Mouse (Mus musculus) liver (tissue): ENCODE results near the gene Omt2a.
"Not testable (repeated sequence)": the region's sequence is repeated elsewhere in the genome, so short reads cannot be mapped to it uniquely, and the experiment has no call there.

Experiments used
- DNase-seq: peaks from one replicate; pipeline ENCODE4 v3.0.0-alpha.2; 2020; ENCODE audit warnings: mixed read lengths

Gene Omt2a

DNA sequence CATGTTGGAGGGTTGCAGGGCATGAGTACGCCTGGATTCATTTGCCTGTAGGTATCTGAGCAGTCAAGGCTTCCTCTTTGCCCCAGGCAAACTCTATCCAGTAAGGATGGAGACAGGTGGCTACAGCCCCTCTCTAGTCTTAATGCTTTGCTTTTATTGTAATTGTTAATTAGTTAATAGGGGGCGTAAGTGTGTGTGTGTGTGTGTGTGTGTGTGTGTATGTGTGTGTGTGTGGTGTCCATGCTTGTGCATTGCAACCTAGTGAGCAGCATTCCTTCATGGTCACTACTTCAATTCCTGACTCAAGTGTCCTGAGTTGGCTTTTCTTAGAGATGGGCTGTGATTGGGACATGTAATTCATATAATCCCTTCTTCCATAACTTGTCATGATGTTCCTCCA, at the start of gene Omt2a:
Gene Omt2a (minus strand): TSS at position 101 of the 400 bp plus-strand sequence.
- no peak for DNase-seq

DNA sequence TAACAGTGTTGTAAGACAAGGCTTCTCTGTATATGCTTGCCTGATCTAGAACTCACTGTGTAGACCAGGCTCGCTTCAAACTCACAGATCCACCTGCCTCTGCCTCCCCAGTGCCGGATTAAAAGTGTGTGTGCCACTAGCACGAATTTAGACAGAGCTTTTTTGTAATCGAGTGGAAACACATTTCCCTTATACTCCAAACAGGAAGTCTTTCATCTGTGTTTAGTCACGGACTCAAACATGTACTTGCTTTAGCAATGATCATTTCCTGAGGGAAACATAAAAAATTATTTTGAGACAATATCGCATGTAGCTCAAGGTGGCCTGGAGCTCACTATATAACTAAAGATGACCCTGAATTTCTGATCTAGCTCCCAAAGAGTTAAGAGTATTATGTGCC, 48.8 kb upstream of the Omt2a start:
- DNase-seq, result no peak

DNA sequence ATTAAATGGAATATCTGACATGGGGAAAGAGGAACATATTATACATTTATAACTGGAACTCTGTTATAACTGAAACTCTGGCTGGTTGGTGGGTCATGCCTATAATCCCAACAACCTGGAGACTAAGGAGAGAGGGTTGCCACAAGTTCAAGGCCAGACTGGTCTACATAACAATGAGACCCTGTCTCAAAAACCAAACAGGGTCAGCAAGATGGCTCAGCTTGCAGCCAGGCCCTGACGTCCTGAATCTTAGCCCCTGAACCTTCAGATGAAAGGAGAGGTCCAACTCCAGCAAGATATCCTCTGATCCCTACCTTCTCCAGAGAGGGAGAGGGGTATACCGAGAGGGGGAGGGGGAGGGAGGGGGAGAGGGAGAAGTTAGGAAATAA, 45.9 kb upstream of the Omt2a start:
- DNase-seq, result no peak

DNA sequence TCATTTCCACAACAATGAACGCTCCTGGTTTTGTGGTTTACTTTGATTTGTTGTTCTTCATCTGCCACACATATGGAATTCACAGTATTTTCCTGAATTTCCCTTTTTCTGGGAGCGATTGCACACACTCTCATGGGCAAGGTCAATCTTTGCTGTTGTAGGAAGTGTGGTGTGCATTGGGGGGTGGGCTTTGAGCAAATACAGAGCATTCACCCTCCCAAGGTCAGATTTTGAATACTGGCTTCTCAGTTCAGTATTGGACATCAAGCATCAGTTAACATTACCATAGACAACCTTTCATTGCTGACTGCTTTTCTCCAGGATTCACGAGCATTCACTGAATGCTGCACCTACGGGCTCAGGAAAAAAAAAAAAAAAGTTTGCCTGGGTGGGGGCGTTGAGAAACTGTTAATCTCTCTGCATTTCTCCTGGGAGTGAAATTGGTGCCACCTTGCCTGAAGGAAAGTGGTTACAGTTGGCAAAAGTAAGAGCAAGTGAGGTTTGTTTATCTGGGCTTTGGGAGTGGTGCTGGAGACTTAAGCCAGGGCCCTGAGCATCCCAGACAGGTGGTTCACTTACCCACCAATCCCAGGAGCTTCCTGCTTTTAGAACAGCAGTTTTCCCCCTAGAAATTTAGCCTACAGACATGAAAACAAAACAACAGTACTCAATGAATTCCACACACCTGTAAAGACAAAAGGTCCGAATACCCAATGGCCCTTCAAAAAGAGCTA, 45.3 kb upstream of the Omt2a start:
- no peak for DNase-seq

DNA sequence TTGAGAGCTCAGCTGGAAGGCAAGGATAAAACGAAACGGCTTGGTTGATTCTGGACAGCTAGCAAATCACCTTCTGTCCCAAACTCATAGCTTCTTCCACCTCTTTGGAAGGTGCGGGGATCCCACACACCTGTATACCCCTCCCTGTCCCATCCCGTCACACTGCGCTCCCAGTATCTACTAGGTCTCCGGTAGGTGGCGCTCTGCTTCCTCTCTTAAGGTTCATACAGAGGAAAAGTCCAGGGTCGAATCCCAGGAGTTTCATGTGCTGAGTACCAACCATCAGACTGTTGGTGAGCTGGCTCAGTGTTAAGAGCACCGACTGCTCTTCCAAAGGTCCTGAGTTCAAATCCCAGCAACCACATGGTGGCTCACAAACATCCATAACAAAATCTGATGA, 43.5 kb upstream of the Omt2a start:
- DNase-seq, result peak; percentile 74

DNA sequence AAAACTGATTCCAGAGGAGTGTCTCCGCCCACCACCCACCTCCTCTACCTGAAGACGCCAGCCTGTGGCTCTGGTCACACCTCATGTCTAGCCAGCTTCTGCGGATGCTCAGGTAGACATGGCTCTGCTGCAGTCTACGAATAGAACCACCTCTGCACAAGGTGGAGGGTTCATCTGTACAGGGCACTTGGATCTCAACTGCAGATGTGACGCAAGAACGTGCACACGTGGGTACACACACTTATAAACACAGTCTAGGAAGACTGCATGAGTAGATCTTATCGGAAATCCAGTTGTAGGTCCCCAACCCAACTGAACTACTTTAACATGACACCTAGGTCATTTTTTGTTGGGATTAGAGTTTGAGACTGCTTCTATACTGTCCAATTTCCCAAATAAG, 41.0 kb upstream of the Omt2a start, which contains the start of gene Gsta2:
Gene Gsta2 (minus strand): TSS at position 178 of the 400 bp plus-strand sequence.
- DNase-seq, result no peak

DNA sequence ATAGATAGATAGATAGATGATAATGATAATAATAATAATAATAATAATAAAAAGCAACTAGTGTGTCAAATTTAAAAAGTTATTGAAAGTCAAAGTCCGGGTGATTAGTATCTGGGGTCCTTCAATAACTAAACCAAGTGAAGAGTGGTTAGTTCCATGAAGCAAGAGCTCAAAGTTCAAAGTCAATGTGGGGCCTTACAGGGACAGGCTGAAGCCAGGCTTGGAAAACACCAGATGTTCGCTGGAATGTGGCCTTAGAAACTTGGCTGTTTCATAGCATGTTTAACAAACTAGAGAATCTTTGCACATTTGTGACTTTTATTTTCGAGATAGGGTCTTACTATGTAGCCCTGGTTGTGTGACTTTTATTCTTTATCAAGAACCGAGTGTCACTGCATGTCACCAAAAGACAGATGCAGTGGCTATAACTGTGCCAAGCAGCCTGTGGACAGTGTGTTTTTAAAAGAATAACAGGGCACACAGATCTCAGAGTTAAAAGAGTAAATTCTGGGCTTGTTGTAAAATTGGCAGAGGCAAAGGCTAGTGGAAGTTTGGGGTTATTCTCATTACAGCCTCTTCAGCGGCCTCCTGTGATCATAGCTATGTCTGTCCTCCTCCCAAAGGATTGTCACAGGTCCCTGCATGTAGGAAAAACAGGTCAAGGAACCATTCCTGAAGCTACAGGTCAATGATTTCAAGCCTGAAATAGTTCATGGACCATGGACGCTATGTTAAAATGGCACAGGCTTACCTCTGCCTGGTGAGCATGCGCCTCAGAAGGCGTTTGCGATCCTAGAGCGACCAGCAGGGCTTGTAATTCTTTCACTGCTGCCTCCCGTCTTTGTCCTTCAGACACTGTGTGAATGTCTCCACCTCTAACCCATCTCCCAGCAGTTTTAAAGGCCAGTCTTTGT, 40.3 kb upstream of the Omt2a start:
- DNase-seq, result no peak

DNA sequence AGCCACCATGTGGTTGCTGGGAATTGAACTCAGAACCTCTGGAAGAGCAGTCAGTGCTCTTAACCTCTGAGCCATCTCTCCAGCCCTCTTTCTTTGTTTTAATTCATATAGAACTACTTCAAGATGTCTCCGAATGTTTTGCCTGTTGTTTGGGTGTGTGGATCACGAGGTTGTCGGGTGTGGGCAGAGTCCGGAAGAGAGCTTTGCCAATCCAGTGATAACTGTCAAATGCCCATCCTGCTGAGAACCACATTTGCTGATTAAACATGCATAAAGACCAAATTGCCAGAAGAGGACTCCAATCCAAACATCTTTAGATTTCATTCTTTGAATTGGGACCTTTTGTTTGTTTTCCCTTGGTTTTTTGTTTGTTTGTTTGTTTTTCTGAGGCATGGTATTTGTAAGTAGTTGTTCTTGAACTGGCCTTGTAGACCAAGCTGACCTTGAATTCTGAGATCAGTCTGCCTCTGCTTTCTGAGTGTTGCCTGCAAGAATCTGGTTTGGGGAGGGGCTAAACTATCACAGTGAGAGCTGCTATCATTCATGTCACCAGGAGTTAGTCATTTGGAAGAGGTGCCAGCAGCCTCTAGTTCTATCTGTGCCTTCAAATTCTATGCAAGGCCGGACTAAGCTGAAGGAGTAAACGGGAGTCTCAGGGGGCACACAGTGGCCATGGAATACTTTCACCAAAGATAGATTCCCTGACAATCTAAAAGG, 37.1 kb upstream of the Omt2a start:
- no peak for DNase-seq

DNA sequence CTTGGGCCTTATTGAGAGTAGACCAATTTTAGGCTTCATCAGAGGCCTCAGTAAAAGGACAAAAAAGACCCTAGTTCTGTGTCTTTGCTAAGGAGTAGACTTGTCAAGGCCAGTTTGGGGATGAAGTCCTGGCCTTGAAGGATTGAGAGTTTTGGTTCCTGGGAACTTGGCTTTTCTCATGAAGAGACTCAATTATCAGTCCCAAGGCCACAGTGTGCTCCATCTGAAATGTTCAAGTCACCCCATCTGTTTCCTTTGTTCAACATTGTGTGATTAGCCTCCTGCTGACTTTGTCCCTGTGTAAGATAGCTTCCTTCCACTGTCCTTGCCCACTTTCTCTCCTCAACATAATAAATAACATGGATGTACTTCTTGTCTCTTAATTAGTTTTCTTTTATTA, 35.4 kb upstream of the Omt2a start:
- not testable (repeated sequence) for DNase-seq

DNA sequence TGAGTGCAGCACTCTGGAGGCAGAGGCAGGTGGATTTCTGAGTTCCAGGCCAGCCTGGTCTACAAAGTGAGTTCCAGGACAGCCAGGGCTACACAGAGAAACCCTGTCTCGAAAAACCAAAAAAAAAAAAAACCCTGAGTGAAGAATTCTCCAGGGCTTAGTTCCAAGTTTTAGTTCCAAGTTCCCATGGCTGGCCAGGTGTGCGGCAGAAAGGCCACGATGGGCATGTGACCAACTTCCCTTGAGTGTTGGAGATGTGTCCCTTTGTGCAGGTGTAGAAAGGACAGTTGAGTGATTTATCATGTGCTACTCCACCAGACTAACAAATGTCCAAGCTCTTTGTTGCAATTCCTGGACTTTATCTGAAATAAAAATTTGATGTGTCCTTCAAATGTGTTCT, 34.5 kb upstream of the Omt2a start:
- not testable (repeated sequence) for DNase-seq

DNA sequence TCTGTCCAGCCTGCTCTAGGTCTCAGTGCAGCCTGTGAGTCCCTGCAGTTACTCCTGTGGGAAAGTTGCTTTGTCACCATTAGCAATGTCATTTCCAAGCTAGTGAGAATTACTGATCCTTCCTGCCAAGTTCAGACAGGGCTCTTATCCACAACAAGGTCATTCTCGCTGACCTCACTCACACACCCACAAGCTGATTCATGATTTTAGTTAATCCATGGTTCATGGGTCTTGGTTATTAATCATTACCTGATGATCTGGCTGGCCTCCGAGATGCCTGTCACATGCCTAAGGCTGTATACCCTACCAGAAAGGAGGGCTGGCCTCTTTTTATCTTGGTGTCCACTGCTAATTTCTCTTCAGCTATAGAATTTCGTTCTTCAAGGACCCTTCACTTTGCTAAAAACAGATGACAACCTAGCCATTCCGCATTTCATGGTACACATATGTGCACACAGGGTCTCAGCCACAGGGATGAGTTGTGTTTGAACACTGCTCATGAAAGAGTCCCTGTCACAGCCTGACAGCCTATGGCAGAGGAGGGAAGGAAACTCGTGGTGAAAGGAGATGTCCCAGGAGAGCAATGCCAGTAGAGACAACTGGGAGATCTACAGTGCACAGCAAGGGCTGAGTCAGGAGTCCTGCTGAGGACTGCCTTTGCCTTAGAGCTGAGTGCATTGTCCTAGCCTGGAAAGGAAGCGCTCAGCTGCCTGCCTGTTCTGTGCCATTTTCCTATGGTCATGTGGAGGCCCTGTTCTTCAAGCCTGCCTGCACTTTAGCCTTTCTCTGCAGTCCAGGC, 33.8 kb upstream of the Omt2a start:
- not testable (repeated sequence) for DNase-seq

DNA sequence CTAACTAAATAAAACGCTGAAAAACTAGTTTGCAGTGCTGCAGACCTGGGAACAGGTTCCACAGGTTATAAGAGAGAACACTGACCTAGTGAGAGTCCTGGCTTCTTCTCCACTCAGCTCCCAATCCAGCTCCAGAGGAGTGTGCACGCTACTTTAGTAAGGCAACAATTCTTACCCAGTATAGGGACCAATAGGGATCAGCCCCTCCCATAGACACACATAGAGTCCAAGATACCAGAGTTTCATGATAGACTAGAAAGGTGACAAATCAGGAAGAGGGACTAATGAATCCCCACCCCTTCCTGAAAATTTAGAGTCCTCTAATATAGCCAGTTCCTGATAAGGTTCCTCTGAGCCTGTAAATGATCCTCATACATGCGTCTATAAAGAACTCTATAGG, 32.4 kb upstream of the Omt2a start:
- no peak for DNase-seq

DNA sequence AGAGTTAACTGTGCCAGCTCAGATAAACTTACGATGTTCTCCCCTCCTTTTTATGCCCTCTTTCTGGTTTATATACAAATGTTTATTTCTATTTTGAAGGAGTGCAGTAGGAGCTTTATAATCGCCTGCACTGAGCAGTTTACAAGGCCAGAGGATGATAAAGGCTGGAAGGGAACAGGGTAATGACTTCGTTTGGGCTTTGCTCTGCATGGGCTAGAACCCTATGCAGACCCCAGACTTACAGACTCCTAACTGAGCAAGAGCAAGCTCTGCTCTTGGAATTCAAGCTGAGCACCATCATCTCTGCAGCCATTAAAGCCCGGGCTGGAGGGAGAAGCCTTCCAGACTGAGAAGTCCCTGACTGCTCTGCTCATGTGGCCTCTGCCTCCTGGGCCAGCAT, 30.6 kb upstream of the Omt2a start:
- DNase-seq, result not testable (repeated sequence)

DNA sequence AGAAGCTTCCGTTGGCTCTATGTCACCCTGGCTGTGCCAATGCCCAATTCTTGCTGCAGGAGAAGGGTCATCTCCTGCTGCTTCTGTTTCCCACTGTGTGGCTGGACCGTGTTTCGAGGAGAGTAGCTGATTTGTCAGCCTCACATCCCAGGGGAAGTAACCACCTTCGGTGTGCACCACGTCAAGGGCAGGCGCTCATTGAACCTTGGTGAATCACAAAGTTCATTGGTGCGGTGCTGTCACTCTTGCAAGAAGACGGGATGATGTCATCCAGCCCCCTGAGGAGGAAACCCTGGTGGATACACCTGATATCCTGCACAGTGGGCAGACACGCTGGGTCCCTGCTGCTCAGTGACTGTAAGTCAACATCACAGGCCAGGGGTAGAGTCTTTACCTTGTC, 28.5 kb upstream of the Omt2a start:
- not testable (repeated sequence) for DNase-seq

DNA sequence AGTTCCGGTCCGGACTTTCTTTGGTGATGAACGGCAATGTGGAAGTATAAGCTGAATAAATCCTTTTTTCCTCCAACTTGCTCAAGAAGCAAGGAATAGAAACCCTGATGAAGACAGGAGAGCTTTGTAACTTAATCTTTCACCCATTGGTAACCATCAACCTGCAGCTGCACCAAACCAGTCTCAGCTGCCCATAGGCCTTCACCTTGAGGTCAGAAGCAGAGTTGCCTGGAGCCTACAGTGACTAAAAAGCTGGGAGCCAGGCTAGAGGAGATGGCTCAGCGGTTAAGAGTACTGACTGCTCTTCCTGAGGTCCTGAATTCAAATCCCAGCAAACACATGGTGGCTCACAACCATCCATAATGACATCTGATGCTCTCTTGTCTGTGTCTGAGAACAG, 27.9 kb upstream of the Omt2a start:
- not testable (repeated sequence) for DNase-seq

DNA sequence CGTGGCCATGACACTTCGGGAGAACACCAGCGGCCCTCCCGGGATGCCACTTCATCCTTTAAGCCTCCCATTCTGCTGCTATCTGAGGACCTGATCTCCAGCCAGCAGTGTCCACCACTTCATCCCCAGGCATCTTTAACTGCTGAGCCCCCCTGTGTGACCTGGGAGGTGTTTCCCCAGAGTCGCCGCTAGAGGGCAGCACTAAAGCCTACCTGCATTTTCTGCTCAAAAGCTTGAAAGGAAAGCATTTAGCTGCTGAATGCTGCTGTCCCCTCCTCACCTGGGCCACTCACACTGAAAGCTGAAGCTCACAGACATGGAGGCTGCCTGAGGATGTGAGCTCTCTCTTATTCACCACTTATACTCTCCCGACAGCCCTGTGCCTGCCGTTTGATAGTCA, 25.7 kb upstream of the Omt2a start:
- peak; percentile 48 for DNase-seq

DNA sequence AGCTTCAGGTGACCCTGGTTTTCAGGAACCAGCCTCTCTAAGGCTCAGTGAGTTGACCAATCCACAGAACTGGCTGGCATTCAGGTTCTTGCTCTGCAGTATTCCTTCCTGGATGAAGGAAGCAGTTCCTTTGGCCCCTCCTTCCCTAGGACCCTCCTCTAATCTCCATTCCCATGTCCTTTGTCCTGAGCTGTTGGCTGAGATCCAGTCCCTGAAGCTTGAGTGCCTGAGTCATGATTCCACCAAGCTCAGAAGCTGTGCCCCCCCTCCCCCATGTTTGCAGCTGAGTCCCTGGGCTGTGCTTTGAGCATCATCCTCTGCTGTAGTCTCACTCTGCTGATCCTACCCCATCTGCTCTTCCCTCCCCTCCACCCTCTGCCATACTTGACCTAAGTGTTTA, 22.5 kb upstream of the Omt2a start:
- DNase-seq, result peak; percentile 6

DNA sequence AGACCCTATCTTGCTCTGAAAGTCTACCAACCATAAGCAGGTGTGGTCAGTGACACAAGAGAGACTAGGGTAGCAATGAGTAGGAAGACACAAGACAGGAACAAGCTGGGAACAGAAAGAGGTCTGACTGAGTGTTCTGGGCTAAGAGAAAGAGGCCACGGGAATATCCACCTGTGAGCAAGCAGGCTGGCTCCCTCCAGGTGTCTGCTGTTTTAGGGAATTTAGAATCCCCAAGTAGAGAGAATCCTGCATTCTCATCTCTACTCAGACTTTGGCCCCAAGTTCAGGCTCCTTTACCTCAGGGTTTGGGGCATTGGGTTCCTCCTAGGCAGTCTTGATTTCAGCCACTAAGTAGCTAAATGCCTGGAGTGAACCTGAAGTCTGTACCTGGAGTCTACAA, 12.7 kb upstream of the Omt2a start, which contains the start of gene Omt2b:
Gene Omt2b (plus strand): TSS at position 301 of the 400 bp plus-strand sequence.
- DNase-seq, result not testable (repeated sequence)

DNA sequence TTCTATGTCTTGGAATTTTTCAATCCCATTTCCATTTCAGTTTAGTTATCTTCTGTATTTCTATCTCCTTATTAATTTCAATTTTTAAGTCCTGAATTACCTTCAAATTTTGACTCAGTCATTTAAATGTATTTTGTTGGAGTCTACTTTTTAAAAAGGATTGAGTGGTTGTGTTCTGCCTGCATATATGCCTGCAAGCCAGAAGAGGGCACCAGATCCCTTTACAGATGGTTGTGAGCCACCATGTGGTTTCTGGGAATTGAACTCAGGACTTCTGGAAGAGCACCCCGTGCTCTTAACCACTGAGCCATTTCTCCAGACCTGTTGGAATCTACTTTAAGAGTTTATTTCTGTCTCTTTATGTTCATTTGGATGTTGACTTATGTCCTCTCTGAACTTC, 4.9 kb upstream of the Omt2a start:
- no peak for DNase-seq

DNA sequence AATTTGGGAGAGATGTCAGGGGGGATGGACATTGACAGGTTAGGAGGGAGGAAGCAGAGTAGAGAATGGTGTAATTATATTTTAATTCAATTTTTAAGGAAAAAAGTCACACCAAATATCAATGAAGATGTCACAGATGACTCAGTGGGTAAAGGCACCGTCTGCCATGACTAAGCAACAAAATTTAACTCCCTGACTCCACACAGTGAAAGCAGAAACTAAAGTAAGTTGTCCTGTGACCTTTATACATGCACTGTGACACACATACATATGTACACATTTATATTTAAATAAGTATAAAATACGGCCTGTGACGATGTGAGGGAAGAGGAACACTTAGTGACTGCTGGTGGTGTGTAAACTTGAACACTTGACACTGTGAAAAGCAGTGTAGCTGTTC, 6.5 kb downstream of the Omt2a start:
- DNase-seq, result not testable (repeated sequence)

DNA sequence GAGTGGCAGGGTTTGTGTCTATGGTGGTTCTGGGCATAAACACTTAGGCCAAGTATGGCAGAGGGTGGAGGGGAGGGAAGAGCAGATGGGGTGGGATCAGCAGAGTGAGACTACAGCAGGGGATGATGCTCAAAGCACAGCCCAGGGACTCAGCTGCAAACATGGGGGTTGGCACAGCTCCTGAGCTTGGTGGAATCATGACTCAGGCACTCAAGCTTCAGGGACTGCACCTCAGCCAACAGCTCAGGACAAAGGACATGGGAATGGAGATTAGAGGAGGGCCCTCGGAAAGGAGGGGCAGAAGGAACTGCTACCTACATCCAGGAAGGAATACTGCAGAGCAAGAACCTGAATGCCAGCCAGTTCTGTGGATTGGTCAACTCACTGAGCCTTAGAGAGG, 15.5 kb downstream of the Omt2a start:
- DNase-seq, result not testable (repeated sequence)

DNA sequence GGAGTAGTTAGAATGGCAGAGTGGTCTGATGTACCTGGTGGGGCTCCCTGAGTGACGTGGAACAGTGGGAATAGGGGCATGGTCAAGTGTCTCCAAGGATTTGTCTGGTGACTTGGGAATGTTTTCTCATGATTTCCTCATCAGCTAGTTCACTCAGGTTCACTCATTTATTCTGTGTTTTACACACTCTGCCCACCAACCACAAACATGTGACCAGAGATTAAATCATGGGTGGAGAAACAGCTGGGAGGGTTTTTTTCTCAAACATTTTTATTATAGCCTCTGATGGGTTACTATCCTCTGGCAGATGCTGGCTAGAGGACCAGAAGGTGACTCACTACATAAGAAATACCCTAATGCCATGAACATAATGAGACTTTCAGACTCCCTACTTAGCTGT, 16.4 kb downstream of the Omt2a start:
- DNase-seq, result no peak
